Mouse (Mus musculus) hindbrain, embryonic 14.5 days (tissue): ENCODE results near the gene Pitpnm2. TPM values are rescaled to one million over a fixed set of nuclear protein-coding genes. Genes with fewer than 3 reads are reported as not detected.

Source experiments
- ATAC-seq: fragments of 200-750 bp; cut with Nextera tagmentation; 2 replicates; pipeline ENCODE4 v1.8.0; 2017; ENCODE audit warnings: moderate number of reproducible peaks, mild to moderate bottlenecking, moderate TSS enrichment, moderate library complexity; ENCODE audit not compliant: low FRiP score
- DNase-seq: peaks from one replicate; pipeline ENCODE4 v3.0.0-alpha.2; 2015; ENCODE audit warnings: low spot score
- H3K27ac ChIP-seq: fragments of 300-500 bp; sonication (generic); 2 replicates; pipeline ENCODE4 v1.5.1; 2014; ENCODE audit warnings: mild to moderate bottlenecking, moderate library complexity
- H3K27me3 ChIP-seq: fragments of 300-500 bp; sonication (generic); 2 replicates; pipeline ENCODE4 v1.6.1; 2014; ENCODE audit warnings: mild to moderate bottlenecking, low read length, mixed read lengths; ENCODE audit not compliant: control insufficient read depth, insufficient read depth
- H3K36me3 ChIP-seq: fragments of 300-500 bp; sonication (generic); replicated peaks from 2 replicates; pipeline ENCODE4 v1.6.1; 2014; ENCODE audit not compliant: control insufficient read depth, insufficient read depth
- H3K4me1 ChIP-seq: fragments of 300-500 bp; sonication (generic); replicated peaks from 2 replicates; pipeline ENCODE4 v1.6.1; 2014; ENCODE audit warnings: antibody characterized with exemption, low read length, mixed read lengths; ENCODE audit not compliant: control insufficient read depth, insufficient read depth
- H3K4me2 ChIP-seq: fragments of 300-500 bp; sonication (generic); replicated peaks from 2 replicates; pipeline ENCODE4 v1.6.1; 2014; ENCODE audit warnings: mild to moderate bottlenecking, moderate library complexity
- H3K4me3 ChIP-seq: fragments of 300-500 bp; sonication (generic); replicated peaks from 2 replicates; pipeline ENCODE4 v1.5.1; 2014; ENCODE audit warnings: mild to moderate bottlenecking, low read length
- H3K9ac ChIP-seq: fragments of 300-500 bp; sonication (generic); 2 replicates; pipeline ENCODE4 v1.6.1; 2014
- H3K9me3 ChIP-seq: fragments of 300-500 bp; sonication (generic); 2 replicates; pipeline ENCODE4 v1.6.1; 2016; ENCODE audit warnings: low read length; ENCODE audit not compliant: control insufficient read depth
- WGBS: fragments of 180-500 bp; shearing (Covaris S2); extraction: QIAGEN DNeasy Blood & Tissue Kit; methylation state at CpG from one replicate; pipeline ENCODE4 v1.1.7; 2014; 5-methylcytosine and 5-hydroxymethylcytosine counted together
- polyA plus RNA-seq: library from polyadenylated mRNA; unstranded; fragments of >200 nt; fragmentation: Nextera tagmentation; extraction: Ambion mirVana; gene quantifications from 2 replicates; pipeline ENCODE4 v1.2.1, GENCODE M21; 2014

Pitpnm2 gene
- polyA plus RNA-seq, 1 experiment from 2014 or later = 13.5 TPM

- H3K9ac ChIP-seq = no peak overlapping the region
- no peak for DNase-seq
- peaks cover 42% of the 10 kb centered on the region for H3K36me3 ChIP-seq
- H3K4me1 ChIP-seq = peaks cover 11% of the 10 kb centered on the region; the same call in 1 of the 2 replicates
- no peak overlapping the region for H3K27ac ChIP-seq
- WGBS = 91% methylated on average over 13 of the region's 13 CpGs
- no peak overlapping the region for H3K4me3 ChIP-seq
- H3K27me3 ChIP-seq = no peaks in the 10 kb centered on the region
- no peak for ATAC-seq
- no peak overlapping the region for H3K4me2 ChIP-seq
- no peaks in the 10 kb centered on the region for H3K9me3 ChIP-seq
These were observed 3.2 kb upstream of the Pitpnm2 start for GRCm38 (mm10) chr5:124252580-124253320.

DNA sequence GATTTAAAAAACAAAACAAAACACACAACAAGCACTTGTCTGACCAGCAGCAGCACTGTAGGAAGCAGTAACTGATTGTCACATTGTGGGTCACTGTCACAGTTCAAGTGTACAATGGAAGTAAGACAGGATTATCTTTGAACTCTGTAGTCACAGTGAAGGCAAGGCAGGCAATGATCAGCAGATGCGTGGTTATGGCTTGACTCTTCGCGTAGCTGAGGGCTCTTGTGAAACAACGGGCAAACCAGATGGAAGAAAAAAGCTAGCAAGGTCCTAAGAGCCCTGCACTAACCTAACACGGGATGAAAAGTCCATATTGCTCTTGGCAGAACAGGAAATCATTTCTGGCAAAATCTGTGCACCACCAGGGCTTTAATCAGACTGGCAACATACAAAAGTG is 1.5 kb upstream of the Pitpnm2 start:
- 86% methylated on average over 5 of the region's 5 CpGs for WGBS
- ATAC-seq = no peak
- H3K4me3 ChIP-seq = no peak overlapping the region
- H3K27me3 ChIP-seq = no peaks in the 10 kb centered on the region
- H3K4me2 ChIP-seq = no peak overlapping the region
- no peaks in the 10 kb centered on the region for H3K9me3 ChIP-seq
- no peak overlapping the region for H3K27ac ChIP-seq
- DNase-seq = no peak
- H3K4me1 ChIP-seq = peaks cover 11% of the 10 kb centered on the region; the same call in 1 of the 2 replicates
- peaks cover 27% of the 10 kb centered on the region for H3K36me3 ChIP-seq
- no peak overlapping the region for H3K9ac ChIP-seq

- H3K27me3 ChIP-seq = no peaks in the 10 kb centered on the region
- H3K9ac ChIP-seq = peak overlapping the region; percentile 78
- peaks cover 11% of the 10 kb centered on the region; the same call in 1 of the 2 replicates for H3K4me1 ChIP-seq
- ATAC-seq (peak; percentile 77), DNase-seq (peak; percentile 44)
- peak overlapping the region; percentile 90 for H3K4me2 ChIP-seq
- H3K4me3 ChIP-seq = peak overlapping the region; percentile 67
- WGBS = 2% methylated on average over 23 of the region's 77 CpGs
- H3K9me3 ChIP-seq = no peaks in the 10 kb centered on the region
- peak overlapping the region; percentile 81 for H3K27ac ChIP-seq
- H3K36me3 ChIP-seq = peaks cover 9% of the 10 kb centered on the region
These were observed 531 bp downstream of the Pitpnm2 start for GRCm38 (mm10) chr5:124248845-124249613.

- 13% methylated on average over 9 of the region's 9 CpGs for WGBS
- Histone ChIP-seq H3K4me1 (peaks cover 11% of the 10 kb centered on the region; the same call in 1 of the 2 replicates), H3K4me2 (peak overlapping the region; percentile 90), H3K9me3 (no peaks in the 10 kb centered on the region), H3K9ac (no peak overlapping the region), H3K36me3 (no peaks in the 10 kb centered on the region), H3K4me3 (peak overlapping the region; percentile 67), H3K27ac (no peak overlapping the region), H3K27me3 (no peaks in the 10 kb centered on the region)
- no peak for DNase-seq
- ATAC-seq = no peak
These were observed 1.5 kb downstream of the Pitpnm2 start for GRCm38 (mm10) chr5:124247986-124248626.

DNA sequence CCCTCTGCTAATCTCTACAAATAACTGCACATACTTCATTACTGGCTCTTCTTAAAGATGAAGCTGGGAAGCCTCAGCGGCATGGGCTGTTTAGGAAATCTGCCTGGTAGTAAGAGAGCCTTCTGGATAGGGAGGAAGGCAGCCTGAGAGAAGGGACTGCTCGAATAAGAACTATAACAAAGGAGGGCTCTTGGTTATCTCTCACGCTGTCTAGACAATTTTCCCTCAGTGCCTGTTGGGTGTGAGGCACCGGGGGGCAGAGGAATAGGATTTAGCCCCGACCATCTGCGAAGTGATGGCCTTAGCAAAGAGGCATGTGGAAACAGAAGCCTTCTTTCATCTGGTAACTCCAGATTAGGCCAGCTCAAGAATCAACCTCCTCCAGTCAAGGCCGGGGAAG is 2.3 kb downstream of the Pitpnm2 start:
- Histone ChIP-seq H3K36me3 (no peaks in the 10 kb centered on the region), H3K9me3 (no peaks in the 10 kb centered on the region), H3K4me2 (0 out of 2 replicates have a peak overlapping the region, but pooled peaks have one; percentile 90), H3K4me1 (peaks cover 11% of the 10 kb centered on the region; the same call in 1 of the 2 replicates), H3K4me3 (no peak overlapping the region), H3K27ac (no peak overlapping the region), H3K9ac (0 out of 2 replicates have a peak overlapping the region, but pooled peaks have one; percentile 13), H3K27me3 (no peaks in the 10 kb centered on the region)
- WGBS = 44% methylated on average over 7 of the region's 7 CpGs
- DNase-seq (no peak), ATAC-seq (no peak)

- Histone ChIP-seq H3K4me1 (peaks cover 25% of the 10 kb centered on the region), H3K27me3 (no peaks in the 10 kb centered on the region), H3K4me2 (no peak overlapping the region), H3K27ac (no peak overlapping the region), H3K9me3 (no peaks in the 10 kb centered on the region), H3K4me3 (no peak overlapping the region), H3K36me3 (no peaks in the 10 kb centered on the region), H3K9ac (no peak overlapping the region)
- ATAC-seq (no peak), DNase-seq (no peak)
- 96% methylated on average over 7 of the region's 7 CpGs for WGBS
These were observed 4.7 kb downstream of the Pitpnm2 start for GRCm38 (mm10) chr5:124244885-124245284.

- ATAC-seq (no peak), DNase-seq (no peak)
- Histone ChIP-seq H3K9me3 (no peaks in the 10 kb centered on the region), H3K27ac (no peak overlapping the region), H3K9ac (no peak overlapping the region), H3K36me3 (no peaks in the 10 kb centered on the region), H3K4me1 (peaks cover 25% of the 10 kb centered on the region), H3K4me2 (no peak overlapping the region), H3K4me3 (no peak overlapping the region), H3K27me3 (no peaks in the 10 kb centered on the region)
- WGBS = 95% methylated on average over 8 of the region's 8 CpGs
These were observed 5.1 kb downstream of the Pitpnm2 start for GRCm38 (mm10) chr5:124244449-124244848.

- ATAC-seq (no peak), DNase-seq (no peak)
- no peak overlapping the region for H3K4me2 ChIP-seq
- no peaks in the 10 kb centered on the region for H3K27me3 ChIP-seq
- no peak overlapping the region for H3K9ac ChIP-seq
- peaks cover 20% of the 10 kb centered on the region for H3K4me1 ChIP-seq
- no peak overlapping the region for H3K4me3 ChIP-seq
- WGBS = 83% methylated on average over 9 of the region's 9 CpGs
- H3K27ac ChIP-seq = no peak overlapping the region
- H3K36me3 ChIP-seq = no peaks in the 10 kb centered on the region
- no peaks in the 10 kb centered on the region for H3K9me3 ChIP-seq
These were observed 6.2 kb downstream of the Pitpnm2 start for GRCm38 (mm10) chr5:124243236-124243901.
